Mouse (Mus musculus) embryonic facial prominence, embryonic 14.5 days (tissue): ENCODE measurements at regions not wholly inside any gene's neighbourhood (a gene's known extent, or its start where the extent isn't known, plus 50 kb on each side); places are given as distances from the start of the nearest gene placed in this dataset.

Source experiments
- ATAC-seq: fragments of 200-750 bp; cut with Nextera tagmentation; 2 replicates; pipeline ENCODE4 v1.8.0; 2017; ENCODE audit warnings: low read depth, moderate number of reproducible peaks, moderate TSS enrichment
- DNase-seq: peaks from one replicate; pipeline ENCODE4 v3.0.0-alpha.2; 2015; ENCODE audit warnings: low spot score
- H3K27ac ChIP-seq: fragments of 300-500 bp; sonication (generic); replicated peaks from 2 replicates; pipeline ENCODE4 v1.5.1; 2014; ENCODE audit warnings: low read depth, mild to moderate bottlenecking, low read length, moderate library complexity
- H3K27me3 ChIP-seq: fragments of 300-500 bp; sonication (generic); replicated peaks from 2 replicates; pipeline ENCODE4 v1.6.1; 2014; ENCODE audit warnings: low read length; ENCODE audit not compliant: control insufficient read depth, insufficient read depth
- H3K36me3 ChIP-seq: fragments of 300-500 bp; sonication (generic); 2 replicates; pipeline ENCODE4 v1.6.1; 2014; ENCODE audit warnings: low read length, mixed read lengths; ENCODE audit not compliant: control insufficient read depth, insufficient read depth
- H3K4me1 ChIP-seq: fragments of 300-500 bp; sonication (generic); 2 replicates; pipeline ENCODE4 v1.6.1; 2014; ENCODE audit warnings: antibody characterized with exemption, low read length; ENCODE audit not compliant: control insufficient read depth, insufficient read depth
- H3K4me2 ChIP-seq: fragments of 300-500 bp; sonication (generic); 2 replicates; pipeline ENCODE4 v1.6.1; 2014; ENCODE audit warnings: low read depth, mild to moderate bottlenecking, low read length, moderate library complexity, mixed read lengths
- H3K4me3 ChIP-seq: fragments of 300-500 bp; sonication (generic); 2 replicates; pipeline ENCODE4 v1.5.1; 2014; ENCODE audit warnings: low read depth, mild to moderate bottlenecking, low read length
- H3K9ac ChIP-seq: fragments of 300-500 bp; sonication (generic); 2 replicates; pipeline ENCODE4 v1.6.1; 2014; ENCODE audit warnings: low read depth, mild to moderate bottlenecking, low read length, moderate library complexity, mixed read lengths
- H3K9me3 ChIP-seq: fragments of 300-500 bp; sonication (generic); 2 replicates; pipeline ENCODE4 v1.6.1; 2016; ENCODE audit warnings: low read length; ENCODE audit not compliant: control insufficient read depth
- WGBS: fragments of 180-500 bp; shearing (Covaris S2); extraction: QIAGEN DNeasy Blood & Tissue Kit; methylation state at CpG from one replicate; pipeline ENCODE4 v1.1.7; 2014; 5-methylcytosine and 5-hydroxymethylcytosine counted together

GRCm38 (mm10) chr12:96239642-96240041, 547.6 kb downstream of the Flrt2 start:
- no peak for ATAC-seq
- no peak for DNase-seq
- H3K9me3 ChIP-seq, result no peaks in the 10 kb centered on the region
- H3K4me3 ChIP-seq, result no peak overlapping the region
- H3K4me1 ChIP-seq, result no peaks in the 10 kb centered on the region
- H3K4me2 ChIP-seq, result no peak overlapping the region
- no peaks in the 10 kb centered on the region for H3K27me3 ChIP-seq
- H3K9ac ChIP-seq, result no peak overlapping the region
- no peaks in the 10 kb centered on the region for H3K36me3 ChIP-seq
- no peak overlapping the region for H3K27ac ChIP-seq
- WGBS, result 32% methylated on average over 2 of the region's 2 CpGs

DNA sequence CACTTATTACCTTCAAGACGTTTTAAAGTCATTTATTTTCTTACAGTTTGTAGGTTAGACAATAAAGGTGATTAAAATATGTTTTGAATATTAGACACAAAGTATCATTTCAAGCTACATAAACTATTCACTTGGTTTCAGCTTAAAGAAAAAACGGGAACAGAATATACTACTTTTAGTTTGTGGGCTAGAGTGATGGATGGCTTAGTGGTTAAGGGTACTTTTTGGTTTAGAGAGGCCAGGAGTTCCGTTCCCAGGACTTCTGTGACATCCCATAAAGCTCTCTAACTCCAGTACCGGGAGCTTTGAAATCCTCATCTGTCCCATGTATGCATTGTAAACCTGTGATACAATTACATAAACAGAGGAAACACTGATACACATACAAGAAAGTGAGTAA, 570.0 kb downstream of the Flrt2 start:
- H3K9me3 ChIP-seq, result no peaks in the 10 kb centered on the region
- 64% methylated on average over 4 of the region's 4 CpGs for WGBS
- ATAC-seq, result no peak
- DNase-seq, result no peak
- H3K36me3 ChIP-seq, result no peaks in the 10 kb centered on the region
- no peaks in the 10 kb centered on the region for H3K27me3 ChIP-seq
- H3K4me2 ChIP-seq, result no peak overlapping the region
- H3K9ac ChIP-seq, result no peak overlapping the region
- H3K4me3 ChIP-seq, result no peak overlapping the region
- no peaks in the 10 kb centered on the region for H3K4me1 ChIP-seq
- no peak overlapping the region for H3K27ac ChIP-seq

GRCm38 (mm10) chr12:96275894-96276293, 583.9 kb downstream of the Flrt2 start:
- Histone ChIP-seq H3K9ac (no peak overlapping the region), H3K36me3 (no peaks in the 10 kb centered on the region), H3K4me1 (no peaks in the 10 kb centered on the region), H3K9me3 (no peaks in the 10 kb centered on the region), H3K4me3 (no peak overlapping the region), H3K27ac (no peak overlapping the region), H3K4me2 (no peak overlapping the region), H3K27me3 (no peaks in the 10 kb centered on the region)
- ATAC-seq (no peak), DNase-seq (no peak)

- DNase-seq (peak; percentile 12), ATAC-seq (no peak)
- Histone ChIP-seq H3K4me3 (no peak overlapping the region), H3K4me2 (no peak overlapping the region), H3K27me3 (no peaks in the 10 kb centered on the region), H3K9ac (no peak overlapping the region), H3K4me1 (no peaks in the 10 kb centered on the region), H3K9me3 (no peaks in the 10 kb centered on the region), H3K36me3 (no peaks in the 10 kb centered on the region), H3K27ac (no peak overlapping the region)
- WGBS, result 1% methylated on average over 2 of the region's 2 CpGs
These were observed 619.1 kb downstream of the Flrt2 start for GRCm38 (mm10) chr12:96311137-96311536.

DNA sequence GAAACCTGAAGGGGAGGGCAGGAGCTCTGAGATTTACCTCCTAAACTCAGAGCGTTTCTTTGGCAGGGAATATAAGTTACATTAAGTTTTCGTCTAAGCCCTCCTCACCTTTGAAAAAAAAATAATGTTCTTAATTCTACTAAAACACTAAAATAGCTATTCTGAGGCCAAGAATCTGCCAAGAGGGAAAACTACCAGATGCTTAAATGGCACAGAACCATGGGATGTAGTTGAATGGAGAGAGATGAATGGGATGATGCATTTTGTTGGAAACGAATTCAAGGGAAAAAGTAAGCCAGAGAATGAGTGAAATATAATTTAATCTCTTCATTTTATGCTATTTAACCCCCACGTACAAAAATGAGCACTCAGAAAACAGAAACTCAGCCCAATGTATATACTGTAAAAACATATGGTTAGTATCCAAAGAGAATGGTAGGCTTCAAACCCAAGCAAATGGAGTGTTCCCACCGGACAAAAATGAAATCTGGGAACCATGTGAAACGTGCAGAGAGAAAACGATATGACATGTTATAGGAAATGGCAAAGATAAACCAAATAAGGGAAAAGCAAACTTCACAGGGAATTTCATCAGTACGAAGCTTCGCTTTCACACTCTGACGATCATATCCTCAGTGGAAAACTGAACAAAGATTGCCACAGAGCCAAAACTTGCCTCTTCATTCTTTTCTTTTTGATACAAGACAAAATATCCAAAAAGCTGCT, 631.2 kb downstream of the Flrt2 start:
- no peaks in the 10 kb centered on the region for H3K27me3 ChIP-seq
- H3K4me3 ChIP-seq, result no peak overlapping the region
- ATAC-seq (peak; percentile 50; the same call in 1 of the 2 replicates), DNase-seq (peak; percentile 79)
- H3K9ac ChIP-seq, result no peak overlapping the region
- H3K4me2 ChIP-seq, result no peak overlapping the region
- no peaks in the 10 kb centered on the region for H3K36me3 ChIP-seq
- H3K9me3 ChIP-seq, result no peaks in the 10 kb centered on the region
- no peak overlapping the region for H3K27ac ChIP-seq
- 52% methylated on average over 10 of the region's 10 CpGs for WGBS
- H3K4me1 ChIP-seq, result no peaks in the 10 kb centered on the region

DNA sequence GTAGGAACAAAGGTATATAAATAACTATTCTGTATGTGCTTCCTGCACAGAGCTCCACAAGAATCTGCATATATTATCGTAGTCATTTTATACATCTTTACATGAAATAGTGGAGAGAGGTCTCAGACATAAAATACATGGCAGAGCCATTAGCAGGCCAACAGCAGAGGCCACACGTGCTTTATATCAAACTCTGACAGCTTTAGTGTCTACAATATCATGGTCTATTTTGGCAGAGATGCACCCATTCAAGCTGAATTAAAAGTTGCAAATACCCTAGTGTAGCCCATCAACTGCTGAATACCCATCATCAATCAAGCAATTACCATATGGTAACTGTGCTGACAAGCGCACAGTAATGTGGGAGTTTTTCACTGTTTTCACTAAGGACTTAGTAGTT, 659.1 kb downstream of the Flrt2 start:
- no peaks in the 10 kb centered on the region for H3K36me3 ChIP-seq
- DNase-seq (no peak), ATAC-seq (no peak)
- no peak overlapping the region for H3K4me3 ChIP-seq
- H3K4me2 ChIP-seq, result no peak overlapping the region
- H3K27me3 ChIP-seq, result no peaks in the 10 kb centered on the region
- H3K9me3 ChIP-seq, result no peaks in the 10 kb centered on the region
- no peak overlapping the region for H3K27ac ChIP-seq
- no peaks in the 10 kb centered on the region for H3K4me1 ChIP-seq
- 71% methylated on average over 3 of the region's 3 CpGs for WGBS
- no peak overlapping the region for H3K9ac ChIP-seq

GRCm38 (mm10) chr12:96378924-96379323, 686.9 kb downstream of the Flrt2 start:
- H3K36me3 ChIP-seq, result no peaks in the 10 kb centered on the region
- DNase-seq (peak; percentile 6), ATAC-seq (no peak)
- no peak overlapping the region for H3K27ac ChIP-seq
- no peaks in the 10 kb centered on the region for H3K27me3 ChIP-seq
- no peak overlapping the region for H3K4me2 ChIP-seq
- no peak overlapping the region for H3K4me3 ChIP-seq
- no peaks in the 10 kb centered on the region for H3K4me1 ChIP-seq
- H3K9me3 ChIP-seq, result no peaks in the 10 kb centered on the region
- H3K9ac ChIP-seq, result no peak overlapping the region
- WGBS, result 50% methylated on average over 3 of the region's 3 CpGs

GRCm38 (mm10) chr12:96419104-96419503, 727.1 kb downstream of the Flrt2 start:
- no peaks in the 10 kb centered on the region for H3K27me3 ChIP-seq
- H3K9ac ChIP-seq, result no peak overlapping the region
- ATAC-seq, result no peak
- no peaks in the 10 kb centered on the region for H3K36me3 ChIP-seq
- H3K27ac ChIP-seq, result no peak overlapping the region
- H3K4me1 ChIP-seq, result no peaks in the 10 kb centered on the region
- H3K4me3 ChIP-seq, result no peak overlapping the region
- no peaks in the 10 kb centered on the region for H3K9me3 ChIP-seq
- 56% methylated on average over 3 of the region's 3 CpGs for WGBS
- no peak overlapping the region for H3K4me2 ChIP-seq
- no peak for DNase-seq

- Histone ChIP-seq H3K36me3 (no peaks in the 10 kb centered on the region), H3K4me3 (no peak overlapping the region), H3K27ac (no peak overlapping the region), H3K4me1 (no peaks in the 10 kb centered on the region), H3K9ac (no peak overlapping the region), H3K9me3 (no peaks in the 10 kb centered on the region), H3K4me2 (no peak overlapping the region), H3K27me3 (no peaks in the 10 kb centered on the region)
- DNase-seq (no peak), ATAC-seq (no peak)
These were observed 727.5 kb downstream of the Flrt2 start for GRCm38 (mm10) chr12:96419567-96419966.
